Mouse (Mus musculus) embryonic facial prominence, embryonic 12.5 days (tissue): ENCODE measurements around the gene Gpx5. TPM values are rescaled to one million over a fixed set of nuclear protein-coding genes. Genes with fewer than 3 reads are reported as not detected.

Experiments
- ATAC-seq: fragments of 200-750 bp; cut with Nextera tagmentation; 2 replicates; pipeline ENCODE4 v1.8.0; 2017; ENCODE audit not compliant: insufficient number of reproducible peaks, insufficient read depth, low FRiP score, low TSS enrichment
- H3K27ac ChIP-seq: fragments of 300-500 bp; sonication (generic); 2 replicates; pipeline ENCODE4 v1.5.1; 2016; ENCODE audit warnings: mild to moderate bottlenecking
- H3K27me3 ChIP-seq: fragments of 300-500 bp; sonication (generic); 2 replicates; pipeline ENCODE4 v1.6.1; 2016; ENCODE audit warnings: mild to moderate bottlenecking, moderate library complexity
- H3K36me3 ChIP-seq: fragments of 300-500 bp; sonication (generic); 2 replicates; pipeline ENCODE4 v1.6.1; 2016; ENCODE audit warnings: mild to moderate bottlenecking
- H3K4me1 ChIP-seq: fragments of 300-500 bp; sonication (generic); 2 replicates; pipeline ENCODE4 v1.6.1; 2016
- H3K4me2 ChIP-seq: fragments of 300-500 bp; sonication (generic); replicated peaks from 2 replicates; pipeline ENCODE4 v1.6.1; 2016; ENCODE audit warnings: mild to moderate bottlenecking, moderate library complexity
- H3K4me3 ChIP-seq: fragments of 300-500 bp; sonication (generic); 2 replicates; pipeline ENCODE4 v1.5.1; 2016; ENCODE audit warnings: mild to moderate bottlenecking
- H3K9ac ChIP-seq: fragments of 300-500 bp; sonication (generic); 2 replicates; pipeline ENCODE4 v1.6.1; 2016; ENCODE audit warnings: mild to moderate bottlenecking, moderate library complexity
- H3K9me3 ChIP-seq: fragments of 300-500 bp; sonication (generic); 2 replicates; pipeline ENCODE4 v1.6.1; 2016; ENCODE audit warnings: mild to moderate bottlenecking, moderate library complexity
- WGBS: fragments of 180-500 bp; shearing (Covaris S2); methylation state at CpG from one replicate; pipeline ENCODE4 v1.1.7; 2016; 5-methylcytosine and 5-hydroxymethylcytosine counted together
- polyA plus RNA-seq: library from polyadenylated mRNA; unstranded; fragments of >200 nt; fragmentation: Nextera tagmentation; extraction: Ambion mirVana; gene quantifications from 2 replicates; pipeline ENCODE4 v1.2.1, GENCODE M21; 2016

The Gpx5 gene
- polyA plus RNA-seq, 1 experiment from 2014 or later = not detected

DNA sequence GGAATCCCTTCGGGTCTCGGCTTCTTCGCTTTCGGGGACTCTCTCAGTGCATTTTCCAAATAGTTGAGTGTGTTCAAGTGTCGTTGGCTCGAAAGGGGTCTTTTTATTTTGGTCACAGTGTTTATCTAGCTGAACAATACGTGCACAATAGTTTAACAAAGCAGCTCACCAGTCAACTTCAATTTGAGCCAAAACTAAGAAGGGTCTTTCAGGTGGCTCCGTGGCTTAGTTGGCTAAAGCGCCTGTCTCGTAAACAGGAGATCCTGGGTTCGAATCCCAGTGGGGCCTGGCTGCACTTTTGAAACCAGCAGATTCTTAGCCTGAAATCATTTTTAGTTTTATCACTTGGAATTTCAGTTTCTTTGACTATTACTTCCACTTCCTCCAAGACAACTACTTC lies 28.2 kb downstream of the Gpx5 start:
- Histone ChIP-seq H3K4me1 (no peaks in the 10 kb centered on the region), H3K27ac (no peak overlapping the region), H3K9me3 (no peaks in the 10 kb centered on the region), H3K27me3 (no peaks in the 10 kb centered on the region; the same call in 1 of the 2 replicates), H3K9ac (peak overlapping the region; percentile 33), H3K4me2 (peak overlapping the region; percentile 49), H3K36me3 (no peaks in the 10 kb centered on the region), H3K4me3 (peak overlapping the region; percentile 39)
- WGBS = 2% methylated on average over 11 of the region's 11 CpGs
- ATAC-seq = no peak

DNA sequence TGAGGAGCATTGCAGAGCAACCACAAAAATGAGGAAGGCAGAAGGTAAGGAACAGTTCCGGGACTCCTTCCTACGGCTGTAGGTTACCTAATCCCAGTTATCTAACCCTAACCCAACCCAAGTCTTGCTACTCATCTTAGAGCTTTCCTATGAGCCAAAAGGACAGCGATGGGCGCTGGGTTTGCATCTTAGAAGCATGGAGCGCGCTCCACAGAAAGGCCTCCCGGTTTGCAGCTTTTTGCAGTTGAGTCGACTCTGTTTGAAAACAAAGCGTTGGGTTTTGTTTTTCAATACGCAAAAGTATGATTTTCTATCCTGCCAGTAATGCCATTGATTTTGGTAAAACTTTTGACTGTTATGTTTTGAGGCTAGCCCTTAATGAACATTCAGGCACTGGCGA lies 28.6 kb downstream of the Gpx5 start:
- H3K27me3 ChIP-seq = no peaks in the 10 kb centered on the region; the same call in 1 of the 2 replicates
- H3K4me2 ChIP-seq = peak overlapping the region; percentile 49
- H3K9me3 ChIP-seq = no peaks in the 10 kb centered on the region
- peak overlapping the region; percentile 39 for H3K4me3 ChIP-seq
- H3K9ac ChIP-seq = peak overlapping the region; percentile 33
- 1% methylated on average over 11 of the region's 11 CpGs for WGBS
- no peaks in the 10 kb centered on the region for H3K36me3 ChIP-seq
- no peak overlapping the region for H3K27ac ChIP-seq
- H3K4me1 ChIP-seq = no peaks in the 10 kb centered on the region
- ATAC-seq = no peak

DNA sequence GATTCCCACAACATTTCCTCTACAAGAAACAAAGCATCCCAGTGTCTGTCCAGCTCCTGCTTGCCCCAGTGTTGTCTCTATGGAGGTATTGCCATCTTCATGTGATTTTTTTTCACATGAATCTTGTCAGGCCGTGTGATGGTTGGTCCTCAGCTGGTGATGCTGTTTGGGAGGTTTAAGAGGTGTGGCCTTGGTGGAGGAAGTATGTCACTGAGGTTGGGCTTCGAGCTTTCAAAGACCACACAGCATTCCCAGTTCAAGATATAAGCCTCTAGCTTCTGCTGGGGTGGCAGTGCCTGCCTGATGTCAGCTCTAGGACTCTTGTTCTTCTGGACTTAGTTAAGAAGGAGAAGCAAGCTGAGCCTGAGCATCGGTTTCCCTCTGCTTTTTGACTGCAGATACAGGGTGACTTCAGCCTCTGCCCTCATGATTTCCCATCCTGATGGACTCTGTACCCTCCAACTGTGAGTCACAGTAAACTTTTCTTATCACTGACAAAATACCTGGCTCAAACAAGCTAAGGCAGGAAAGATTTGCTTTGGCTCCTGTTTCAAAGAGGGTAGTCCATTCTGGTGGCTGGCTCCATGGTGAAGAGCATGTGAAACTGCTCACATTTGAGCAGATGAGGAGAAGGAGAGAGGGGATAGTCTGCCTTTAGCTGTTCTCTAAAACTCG lies 29.6 kb downstream of the Gpx5 start:
- Histone ChIP-seq H3K4me3 (no peak overlapping the region), H3K4me2 (no peak overlapping the region), H3K9me3 (no peaks in the 10 kb centered on the region), H3K9ac (no peak overlapping the region), H3K27me3 (no peaks in the 10 kb centered on the region; the same call in 1 of the 2 replicates), H3K36me3 (no peaks in the 10 kb centered on the region), H3K27ac (no peak overlapping the region), H3K4me1 (no peaks in the 10 kb centered on the region)
- 61% methylated on average over 4 of the region's 4 CpGs for WGBS
- ATAC-seq = no peak

DNA sequence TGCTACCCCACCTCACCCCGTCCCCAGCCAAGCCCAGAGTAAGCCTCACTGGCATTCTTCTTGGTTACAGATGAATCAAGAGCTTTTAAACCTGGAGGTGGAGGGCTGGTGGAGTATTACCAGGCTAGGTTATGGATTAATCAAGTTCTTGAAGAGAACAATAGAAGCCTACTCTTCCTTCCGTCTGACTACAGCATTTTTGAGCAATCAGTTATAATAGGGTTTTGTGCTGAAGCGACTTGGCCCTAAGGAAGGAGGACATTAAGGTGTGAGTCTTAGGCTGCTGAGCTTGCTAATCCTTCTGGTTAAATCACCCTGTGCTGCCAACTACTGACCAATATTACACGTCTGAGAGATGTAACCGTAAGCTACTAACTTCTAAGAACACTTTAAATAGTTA lies 32.2 kb downstream of the Gpx5 start:
- H3K9me3 ChIP-seq = no peaks in the 10 kb centered on the region
- no peak overlapping the region for H3K27ac ChIP-seq
- no peak for ATAC-seq
- no peaks in the 10 kb centered on the region for H3K4me1 ChIP-seq
- WGBS = 18% methylated on average over 5 of the region's 5 CpGs
- peak overlapping the region; percentile 44 for H3K4me3 ChIP-seq
- H3K9ac ChIP-seq = no peak overlapping the region
- H3K4me2 ChIP-seq = peak overlapping the region; percentile 58
- H3K27me3 ChIP-seq = peaks cover 7% of the 10 kb centered on the region
- H3K36me3 ChIP-seq = no peaks in the 10 kb centered on the region

DNA sequence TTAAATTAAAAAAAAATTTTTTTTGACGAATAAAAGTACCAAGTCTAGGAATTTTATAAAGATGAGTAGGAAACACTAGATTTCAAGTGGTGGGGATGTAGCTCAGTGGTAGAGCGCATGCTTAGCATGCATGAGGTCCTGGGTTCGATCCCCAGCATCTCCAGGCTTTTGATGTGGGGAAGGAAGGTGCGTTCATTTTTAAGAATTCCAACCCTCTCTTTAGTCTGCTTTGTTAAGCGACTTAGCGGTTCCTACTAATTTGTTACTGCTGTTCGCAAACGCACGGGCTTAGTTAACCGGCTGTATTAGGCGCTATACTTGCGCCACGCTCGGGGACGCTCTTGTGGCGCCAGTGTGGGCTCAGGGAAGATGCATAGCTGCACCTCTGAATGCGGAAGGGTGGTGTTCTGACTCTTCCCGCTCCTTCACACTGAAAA lies 32.8 kb downstream of the Gpx5 start:
- under 1% methylated on average over 18 of the region's 18 CpGs for WGBS
- peak overlapping the region; percentile 40; the same call in 1 of the 2 replicates for H3K9ac ChIP-seq
- no peaks in the 10 kb centered on the region for H3K9me3 ChIP-seq
- ATAC-seq = no peak
- peak overlapping the region; percentile 58 for H3K4me2 ChIP-seq
- no peaks in the 10 kb centered on the region for H3K36me3 ChIP-seq
- H3K4me1 ChIP-seq = no peaks in the 10 kb centered on the region
- peak overlapping the region; percentile 44 for H3K4me3 ChIP-seq
- H3K27ac ChIP-seq = no peak overlapping the region
- peaks cover 12% of the 10 kb centered on the region for H3K27me3 ChIP-seq

DNA sequence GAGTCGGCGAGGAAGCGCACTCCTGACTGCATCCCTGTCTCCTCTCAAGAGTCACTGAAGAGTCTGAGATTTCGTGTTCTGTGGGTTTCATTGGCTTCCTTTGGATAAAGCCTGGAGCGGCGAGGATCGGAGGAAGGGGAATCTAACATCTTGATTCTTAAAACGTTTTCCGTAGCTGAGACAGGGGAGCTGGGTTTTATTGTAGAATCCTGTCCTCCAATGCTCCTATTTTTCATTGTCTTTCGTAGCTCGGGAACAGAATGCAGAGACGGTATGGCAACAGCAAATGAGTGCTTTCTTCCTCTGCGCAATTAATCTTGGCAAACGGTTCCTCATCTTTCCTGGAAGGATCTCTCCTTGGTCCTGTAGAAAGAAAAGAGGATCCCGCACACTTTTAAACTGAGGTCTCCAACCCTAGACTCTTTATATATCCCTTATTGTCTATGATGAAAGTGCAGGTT lies 33.3 kb downstream of the Gpx5 start:
- Histone ChIP-seq H3K36me3 (no peaks in the 10 kb centered on the region), H3K9me3 (no peaks in the 10 kb centered on the region), H3K27ac (no peak overlapping the region), H3K4me2 (peak overlapping the region; percentile 58), H3K9ac (peak overlapping the region; percentile 31; the same call in 1 of the 2 replicates), H3K27me3 (peaks cover 12% of the 10 kb centered on the region), H3K4me1 (no peaks in the 10 kb centered on the region), H3K4me3 (peak overlapping the region; percentile 44)
- ATAC-seq = no peak
- under 1% methylated on average over 15 of the region's 15 CpGs for WGBS

DNA sequence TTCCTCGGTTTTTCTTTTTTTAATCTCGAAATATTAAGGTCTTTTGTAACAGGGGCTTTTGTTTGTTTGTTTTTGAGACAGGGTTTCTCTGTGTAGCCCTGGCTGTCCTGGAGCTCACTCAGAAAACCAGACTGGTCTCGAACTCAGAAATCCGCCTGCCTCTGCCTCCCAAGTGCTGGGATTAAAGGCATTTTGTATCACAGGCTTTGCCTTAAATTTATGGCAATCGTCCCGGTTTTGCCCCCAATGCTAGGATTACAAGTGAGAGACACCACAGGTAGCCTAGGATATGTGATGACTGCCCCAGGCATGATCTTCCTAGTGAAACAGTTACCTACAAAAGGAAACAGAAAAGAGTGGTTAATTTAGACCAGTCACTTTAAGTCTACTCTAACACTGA lies 34.0 kb downstream of the Gpx5 start:
- H3K4me1 ChIP-seq = no peaks in the 10 kb centered on the region
- 0 out of 2 replicates have a peak overlapping the region, but pooled peaks have one; percentile 31 for H3K9ac ChIP-seq
- H3K9me3 ChIP-seq = no peaks in the 10 kb centered on the region
- ATAC-seq = no peak
- peak overlapping the region; percentile 44 for H3K4me3 ChIP-seq
- 21% methylated on average over 6 of the region's 6 CpGs for WGBS
- no peaks in the 10 kb centered on the region for H3K36me3 ChIP-seq
- H3K4me2 ChIP-seq = peak overlapping the region; percentile 58
- H3K27ac ChIP-seq = no peak overlapping the region
- H3K27me3 ChIP-seq = peaks cover 12% of the 10 kb centered on the region

DNA sequence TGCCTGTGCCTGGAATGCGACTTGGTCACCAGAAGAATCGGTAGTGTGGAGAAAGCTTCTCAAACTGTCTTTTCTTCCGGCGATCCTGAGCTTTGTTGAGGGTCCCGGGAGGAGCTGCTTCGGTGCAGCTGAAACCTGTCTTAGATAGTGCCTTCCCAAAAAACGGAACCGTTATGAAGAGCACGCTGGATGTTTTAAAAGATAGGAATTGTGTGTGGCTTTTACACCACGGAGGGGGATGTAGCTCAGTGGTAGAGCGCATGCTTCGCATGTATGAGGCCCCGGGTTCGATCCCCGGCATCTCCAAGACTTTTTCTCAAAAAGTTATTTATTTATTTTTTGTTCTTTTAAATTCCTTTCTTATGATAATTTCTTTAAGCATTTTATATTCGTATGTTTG lies 38.5 kb downstream of the Gpx5 start:
- Histone ChIP-seq H3K36me3 (no peaks in the 10 kb centered on the region), H3K4me2 (peak overlapping the region; percentile 59), H3K9me3 (no peaks in the 10 kb centered on the region), H3K27me3 (peaks cover 12% of the 10 kb centered on the region), H3K4me3 (peak overlapping the region; percentile 52), H3K27ac (no peak overlapping the region), H3K9ac (peak overlapping the region; percentile 40), H3K4me1 (no peaks in the 10 kb centered on the region)
- WGBS = 1% methylated on average over 16 of the region's 16 CpGs
- ATAC-seq = no peak

DNA sequence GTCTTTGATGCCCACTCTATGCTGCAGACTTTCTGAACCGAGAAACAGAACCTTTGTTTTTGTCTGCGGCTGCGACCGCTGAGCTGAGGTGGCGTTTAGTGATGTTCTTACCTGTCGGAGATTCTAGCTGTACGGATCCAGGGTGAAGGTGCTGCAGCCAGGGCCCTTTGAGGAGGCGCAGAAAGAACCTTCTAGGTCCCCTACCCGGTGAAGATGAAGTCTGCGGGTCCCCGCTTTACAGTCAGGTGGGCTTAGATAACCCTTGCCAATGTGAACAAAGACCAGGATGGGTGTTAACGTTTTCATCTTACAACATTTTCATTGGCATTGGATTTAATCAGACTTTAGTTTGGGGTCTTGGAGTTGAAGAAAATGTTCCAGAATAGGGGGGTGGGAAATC lies 39.0 kb downstream of the Gpx5 start:
- 1% methylated on average over 12 of the region's 12 CpGs for WGBS
- no peaks in the 10 kb centered on the region for H3K9me3 ChIP-seq
- no peaks in the 10 kb centered on the region for H3K4me1 ChIP-seq
- peak overlapping the region; percentile 59 for H3K4me2 ChIP-seq
- no peak overlapping the region for H3K27ac ChIP-seq
- H3K27me3 ChIP-seq = peaks cover 12% of the 10 kb centered on the region
- H3K4me3 ChIP-seq = peak overlapping the region; percentile 52
- H3K36me3 ChIP-seq = no peaks in the 10 kb centered on the region
- peak overlapping the region; percentile 40 for H3K9ac ChIP-seq
- ATAC-seq = no peak

DNA sequence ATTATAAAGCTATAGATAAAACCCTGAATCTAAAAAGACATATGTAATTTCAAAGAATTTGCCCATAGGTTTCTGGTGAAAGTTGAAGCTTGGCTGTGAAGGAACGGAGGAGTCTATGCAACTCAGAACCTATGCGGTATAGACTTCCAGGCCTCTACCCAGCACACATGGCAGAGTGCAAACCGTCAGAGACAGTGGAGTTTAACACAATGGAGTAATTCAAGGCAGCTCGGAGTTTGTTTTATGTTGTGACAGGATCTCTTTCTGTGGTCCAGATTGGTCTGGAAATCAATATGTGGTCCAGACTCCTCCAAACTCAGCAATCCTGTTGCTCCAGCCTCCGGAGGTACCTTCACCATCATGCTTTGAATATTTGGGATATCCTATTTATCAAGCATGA lies 39.5 kb downstream of the Gpx5 start:
- no peaks in the 10 kb centered on the region for H3K9me3 ChIP-seq
- no peaks in the 10 kb centered on the region for H3K4me1 ChIP-seq
- 11% methylated on average over 5 of the region's 5 CpGs for whole genome bisulfite sequencing
- peak overlapping the region; percentile 52 for H3K4me3 ChIP-seq
- H3K9ac ChIP-seq = no peak overlapping the region
- peaks cover 12% of the 10 kb centered on the region for H3K27me3 ChIP-seq
- peak overlapping the region; percentile 59 for H3K4me2 ChIP-seq
- ATAC-seq = no peak
- no peak overlapping the region for H3K27ac ChIP-seq
- H3K36me3 ChIP-seq = no peaks in the 10 kb centered on the region

DNA sequence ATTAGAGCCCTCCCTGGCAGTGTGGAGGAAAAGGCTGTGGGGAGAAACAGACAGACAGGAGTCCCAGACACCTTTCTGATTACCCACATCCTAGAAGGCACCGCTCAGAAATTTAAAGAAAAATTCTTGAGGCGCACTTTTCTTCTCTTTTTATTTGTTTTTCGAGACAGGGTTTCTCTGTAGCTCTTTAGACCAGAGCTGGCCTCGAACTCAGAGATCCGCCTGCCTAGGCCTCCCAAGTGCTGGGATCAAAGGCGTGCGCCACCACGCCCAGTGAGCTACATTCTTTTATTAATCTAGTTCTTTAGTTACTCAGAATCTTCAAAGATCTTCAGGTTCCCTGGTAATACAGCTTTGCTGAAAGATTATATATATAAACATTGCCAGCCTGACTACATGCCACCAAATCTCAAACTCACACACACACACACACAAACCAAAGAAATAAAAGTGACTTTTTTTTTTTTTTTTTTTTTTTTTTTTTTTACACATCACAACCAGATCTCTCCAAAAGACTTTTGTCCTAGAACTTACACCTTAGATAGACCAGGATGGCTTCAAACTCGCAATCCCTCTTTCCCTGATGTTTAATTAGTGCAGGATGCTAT lies 42.4 kb downstream of the Gpx5 start:
- ATAC-seq = no peak
- Histone ChIP-seq H3K27ac (no peak overlapping the region), H3K4me2 (no peak overlapping the region), H3K27me3 (peaks cover 4% of the 10 kb centered on the region; the same call in 1 of the 2 replicates), H3K9ac (no peak overlapping the region), H3K4me1 (no peaks in the 10 kb centered on the region), H3K9me3 (no peaks in the 10 kb centered on the region), H3K4me3 (no peak overlapping the region), H3K36me3 (no peaks in the 10 kb centered on the region)
- 38% methylated on average over 9 of the region's 9 CpGs for WGBS

DNA sequence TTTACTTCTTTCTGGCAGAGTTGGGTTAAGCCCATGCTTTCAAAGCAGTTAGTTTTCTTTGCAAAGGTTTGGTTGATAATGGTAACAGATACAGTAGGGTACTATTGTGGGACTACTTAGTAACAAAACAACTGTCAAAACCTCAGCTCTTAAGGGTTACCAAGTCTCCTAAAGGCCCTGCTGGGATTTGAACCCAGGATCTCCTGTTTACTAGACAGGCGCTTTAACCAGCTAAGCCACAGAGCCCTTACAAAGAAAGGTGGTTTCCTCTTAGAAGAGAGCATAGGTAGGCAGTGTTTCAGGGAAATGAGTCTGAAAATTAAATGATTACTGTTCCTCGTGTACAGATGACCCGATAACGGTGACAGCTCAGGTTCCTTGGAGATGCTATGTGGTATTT lies 43.5 kb downstream of the Gpx5 start:
- H3K4me2 ChIP-seq = no peak overlapping the region
- H3K9me3 ChIP-seq = no peaks in the 10 kb centered on the region
- H3K4me3 ChIP-seq = no peak overlapping the region
- H3K27ac ChIP-seq = no peak overlapping the region
- no peaks in the 10 kb centered on the region for H3K36me3 ChIP-seq
- H3K27me3 ChIP-seq = 0 out of 2 replicates have a peak, but pooled peaks cover 1% of the 10 kb centered on the region
- no peak overlapping the region for H3K9ac ChIP-seq
- ATAC-seq = no peak
- H3K4me1 ChIP-seq = no peaks in the 10 kb centered on the region
- WGBS = 15% methylated on average over 4 of the region's 4 CpGs
